Mouse (Mus musculus): Measurements from ENCODE around the gene 2810408A11Rik. TPM values are rescaled to one million over a fixed set of nuclear protein-coding genes. Genes with fewer than 3 reads are reported as not detected.

The 2810408A11Rik gene
- polyA plus RNA-seq, 1 experiment from 2014 or later: 10.7 TPM

- WGBS: 19% methylated on average over 4 of the region's 4 CpGs
- Histone ChIP-seq H3K9ac (ENCODE audit: low read length) (peak overlapping the region; percentile 92), H3K4me1 (replicated peaks; ENCODE audit: control insufficient read depth, insufficient read depth, low read length) (peaks cover 23% of the 10 kb centered on the region), H3K4me2 (ENCODE audit: low read length) (peak overlapping the region; percentile 76), H3K27ac (ENCODE audit: low read depth) (0 out of 2 replicates have a peak overlapping the region, but pooled peaks have one; percentile 98), H3K27me3 (replicated peaks; ENCODE audit: control insufficient read depth, insufficient read depth, low read length) (no peaks in the 10 kb centered on the region), H3K9me3 (ENCODE audit: control insufficient read depth, low read length) (no peaks in the 10 kb centered on the region), H3K4me3 (ENCODE audit: low read depth, low read length) (peak overlapping the region; percentile 70), H3K36me3 (ENCODE audit: control insufficient read depth, insufficient read depth, low read length) (peaks cover 18% of the 10 kb centered on the region)
- ATAC-seq (replicated peaks; ENCODE audit: low FRiP score, low TSS enrichment, low read depth) (no peak), DNase-seq (ENCODE audit: low spot score) (no peak)
Measured at GRCm38 (mm10) chr11:69899870-69900269, 917 bp downstream of the 2810408A11Rik start.

GRCm38 (mm10) chr11:69895291-69895690 lies 5.5 kb downstream of the 2810408A11Rik start, which contains the start of gene Acap1:
Gene Acap1 (minus strand): TSS chr11:69895539.
- Histone ChIP-seq H3K9ac (ENCODE audit: low read length) (no peak within 1 kb of the TSS), H3K27ac (ENCODE audit: low read depth) (no peak within 1 kb of the TSS), H3K4me2 (ENCODE audit: low read length) (no peak within 1 kb of the TSS), H3K4me3 (ENCODE audit: low read depth, low read length) (no peak within 1 kb of the TSS), H3K9me3 (ENCODE audit: control insufficient read depth, low read length) (no peaks in the 10 kb centered on the region), H3K4me1 (replicated peaks; ENCODE audit: control insufficient read depth, insufficient read depth, low read length) (peaks cover 11% of the 10 kb centered on the region), H3K36me3 (ENCODE audit: control insufficient read depth, insufficient read depth, low read length) (no peaks in the 10 kb centered on the region), H3K27me3 (replicated peaks; ENCODE audit: control insufficient read depth, insufficient read depth, low read length) (no peaks in the 10 kb centered on the region)
- no peak for ATAC-seq (replicated peaks; ENCODE audit: low FRiP score, low TSS enrichment, low read depth)
- no peak for DNase-seq (ENCODE audit: low spot score)
- 74% methylated on average over 4 of the region's 4 CpGs for WGBS

DNA sequence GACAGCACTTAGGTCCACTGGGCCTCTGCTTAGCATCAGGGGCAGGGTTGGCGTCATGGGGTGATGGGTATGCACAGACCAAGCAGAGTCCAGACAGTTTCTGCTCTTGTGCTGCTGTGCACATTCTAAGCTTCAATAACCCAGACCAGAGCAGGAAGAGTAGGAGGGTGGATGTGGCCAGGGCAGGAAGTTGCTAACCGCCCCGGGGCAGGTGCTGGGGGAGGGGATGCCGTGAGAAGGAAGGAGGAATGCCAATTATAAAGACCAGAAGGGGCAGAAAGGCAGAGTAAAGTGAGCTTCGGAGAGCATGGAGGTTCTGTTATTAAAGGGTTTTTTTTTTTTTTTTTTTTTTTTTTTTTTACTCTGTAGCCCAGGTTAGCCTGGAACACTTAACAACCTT lies 6.1 kb downstream of the 2810408A11Rik start:
- Histone ChIP-seq H3K36me3 (ENCODE audit: control insufficient read depth, insufficient read depth, low read length) (no peaks in the 10 kb centered on the region), H3K9me3 (ENCODE audit: control insufficient read depth, low read length) (no peaks in the 10 kb centered on the region), H3K4me3 (ENCODE audit: low read depth, low read length) (no peak overlapping the region), H3K4me2 (ENCODE audit: low read length) (no peak overlapping the region), H3K4me1 (replicated peaks; ENCODE audit: control insufficient read depth, insufficient read depth, low read length) (peaks cover 8% of the 10 kb centered on the region), H3K27ac (ENCODE audit: low read depth) (no peak overlapping the region), H3K27me3 (replicated peaks; ENCODE audit: control insufficient read depth, insufficient read depth, low read length) (no peaks in the 10 kb centered on the region), H3K9ac (ENCODE audit: low read length) (no peak overlapping the region)
- 81% methylated on average over 5 of the region's 5 CpGs for WGBS
- ATAC-seq (replicated peaks; ENCODE audit: low FRiP score, low TSS enrichment, low read depth) (no peak), DNase-seq (ENCODE audit: low spot score) (no peak)

- Histone ChIP-seq H3K27me3 (replicated peaks; ENCODE audit: control insufficient read depth, insufficient read depth, low read length) (no peaks in the 10 kb centered on the region), H3K9ac (ENCODE audit: low read length) (no peak overlapping the region), H3K9me3 (ENCODE audit: control insufficient read depth, low read length) (no peaks in the 10 kb centered on the region), H3K4me2 (ENCODE audit: low read length) (no peak overlapping the region), H3K4me1 (replicated peaks; ENCODE audit: control insufficient read depth, insufficient read depth, low read length) (no peaks in the 10 kb centered on the region), H3K4me3 (ENCODE audit: low read depth, low read length) (no peak overlapping the region), H3K27ac (ENCODE audit: low read depth) (no peak overlapping the region), H3K36me3 (ENCODE audit: control insufficient read depth, insufficient read depth, low read length) (no peaks in the 10 kb centered on the region)
- WGBS: 72% methylated on average over 4 of the region's 4 CpGs
- ATAC-seq (replicated peaks; ENCODE audit: low FRiP score, low TSS enrichment, low read depth) (no peak), DNase-seq (ENCODE audit: low spot score) (no peak)
Measured at GRCm38 (mm10) chr11:69891482-69891881, 9.3 kb downstream of the 2810408A11Rik start.

DNA sequence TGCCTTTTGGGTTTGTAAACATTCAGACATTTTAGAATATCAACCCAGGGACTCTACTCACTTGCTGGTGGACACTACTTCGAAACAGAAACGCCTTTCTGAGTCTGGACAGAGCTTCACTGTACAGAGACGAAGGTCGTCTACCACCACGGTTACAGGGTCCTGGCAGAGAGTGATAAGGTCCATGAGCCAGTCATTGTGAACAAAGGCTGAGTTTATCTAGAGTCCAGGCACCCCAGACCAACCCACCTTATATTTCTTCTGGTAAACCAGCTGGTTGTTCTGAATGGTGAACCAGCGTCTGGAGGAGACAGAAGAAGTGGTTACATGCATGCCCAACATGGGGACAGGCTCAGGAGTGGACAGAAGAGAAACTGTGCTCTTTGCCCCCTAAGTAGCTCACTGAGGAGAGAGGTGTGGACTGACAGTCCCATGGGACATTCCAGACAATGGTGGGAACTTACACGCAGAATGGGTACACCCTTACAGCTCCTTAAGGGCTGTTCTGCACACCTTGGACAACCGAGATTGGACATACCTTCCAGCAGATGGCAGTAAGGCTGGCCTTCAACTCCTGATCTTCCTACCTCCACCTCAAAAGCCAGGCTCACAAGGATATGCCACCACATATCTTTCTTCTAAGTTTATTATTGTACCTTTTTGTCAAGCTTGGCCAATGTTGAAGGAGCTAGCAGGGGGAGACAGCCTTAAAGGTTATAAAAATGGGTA lies 13.7 kb downstream of the 2810408A11Rik start:
- 64% methylated on average over 8 of the region's 8 CpGs for WGBS
- no peak for DNase-seq (ENCODE audit: low spot score)
- no peak overlapping the region for H3K4me2 ChIP-seq (ENCODE audit: low read length)
- no peak overlapping the region for H3K27ac ChIP-seq (ENCODE audit: low read depth)
- no peak overlapping the region for H3K4me3 ChIP-seq (ENCODE audit: low read depth, low read length)
- H3K36me3 ChIP-seq (ENCODE audit: control insufficient read depth, insufficient read depth, low read length): no peaks in the 10 kb centered on the region
- H3K4me1 ChIP-seq (replicated peaks; ENCODE audit: control insufficient read depth, insufficient read depth, low read length): no peaks in the 10 kb centered on the region
- ATAC-seq (replicated peaks; ENCODE audit: low FRiP score, low TSS enrichment, low read depth): no peak
- H3K9me3 ChIP-seq (ENCODE audit: control insufficient read depth, low read length): no peaks in the 10 kb centered on the region
- H3K27me3 ChIP-seq (replicated peaks; ENCODE audit: control insufficient read depth, insufficient read depth, low read length): no peaks in the 10 kb centered on the region
- no peak overlapping the region for H3K9ac ChIP-seq (ENCODE audit: low read length)

DNA sequence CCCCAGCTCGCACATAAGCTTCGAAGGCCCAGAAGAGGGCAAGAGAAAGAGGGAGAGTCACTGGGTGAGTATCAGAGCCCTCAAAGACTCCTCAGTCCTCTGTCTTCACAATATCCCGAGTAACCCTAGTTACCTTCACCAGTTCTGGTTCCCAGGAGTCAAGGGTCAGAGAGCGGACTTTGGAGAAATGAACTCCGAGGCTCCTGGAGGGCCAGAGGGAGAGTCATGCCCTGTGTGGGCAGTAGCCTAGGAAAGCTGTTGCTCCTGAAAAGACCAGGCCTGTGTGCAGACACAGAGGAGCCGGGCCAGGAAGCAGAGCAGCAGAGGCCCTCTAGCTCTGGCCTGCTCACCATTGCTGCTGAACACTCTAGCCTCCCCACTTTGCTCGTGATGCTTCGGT lies 16.1 kb downstream of the 2810408A11Rik start:
- no peak overlapping the region for H3K4me3 ChIP-seq (ENCODE audit: low read depth, low read length)
- H3K27ac ChIP-seq (ENCODE audit: low read depth): no peak overlapping the region
- WGBS: 72% methylated on average over 8 of the region's 8 CpGs
- H3K9ac ChIP-seq (ENCODE audit: low read length): no peak overlapping the region
- H3K27me3 ChIP-seq (replicated peaks; ENCODE audit: control insufficient read depth, insufficient read depth, low read length): no peaks in the 10 kb centered on the region
- no peak for DNase-seq (ENCODE audit: low spot score)
- no peaks in the 10 kb centered on the region for H3K9me3 ChIP-seq (ENCODE audit: control insufficient read depth, low read length)
- no peaks in the 10 kb centered on the region for H3K36me3 ChIP-seq (ENCODE audit: control insufficient read depth, insufficient read depth, low read length)
- H3K4me1 ChIP-seq (replicated peaks; ENCODE audit: control insufficient read depth, insufficient read depth, low read length): peaks cover 12% of the 10 kb centered on the region
- no peak for ATAC-seq (replicated peaks; ENCODE audit: low FRiP score, low TSS enrichment, low read depth)
- H3K4me2 ChIP-seq (ENCODE audit: low read length): no peak overlapping the region

DNA sequence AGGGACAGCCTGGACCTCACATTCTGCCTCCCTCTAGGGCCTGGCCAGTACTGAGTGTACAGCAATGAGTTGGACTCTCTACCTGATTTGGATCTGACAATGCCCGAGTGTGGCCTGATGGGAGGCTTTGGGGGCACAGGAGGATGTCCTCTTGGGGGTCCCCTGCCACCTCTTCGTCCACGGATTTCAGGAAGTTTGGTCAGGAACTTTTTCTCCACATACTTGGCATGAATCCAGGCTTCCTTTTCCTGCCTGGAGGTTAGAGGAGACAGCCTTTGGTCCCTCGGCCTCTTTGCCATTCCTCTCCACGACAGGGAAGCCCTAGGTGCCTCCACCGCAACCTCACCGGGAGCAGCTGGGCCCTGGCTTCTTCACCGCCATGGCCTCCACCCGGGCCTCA lies 16.5 kb downstream of the 2810408A11Rik start:
- Histone ChIP-seq H3K4me1 (replicated peaks; ENCODE audit: control insufficient read depth, insufficient read depth, low read length) (peaks cover 16% of the 10 kb centered on the region), H3K9ac (ENCODE audit: low read length) (no peak overlapping the region), H3K4me2 (ENCODE audit: low read length) (no peak overlapping the region), H3K4me3 (ENCODE audit: low read depth, low read length) (no peak overlapping the region), H3K27ac (ENCODE audit: low read depth) (no peak overlapping the region), H3K9me3 (ENCODE audit: control insufficient read depth, low read length) (no peaks in the 10 kb centered on the region), H3K27me3 (replicated peaks; ENCODE audit: control insufficient read depth, insufficient read depth, low read length) (no peaks in the 10 kb centered on the region), H3K36me3 (ENCODE audit: control insufficient read depth, insufficient read depth, low read length) (no peaks in the 10 kb centered on the region)
- ATAC-seq (replicated peaks; ENCODE audit: low FRiP score, low TSS enrichment, low read depth) (no peak), DNase-seq (ENCODE audit: low spot score) (no peak)
- 73% methylated on average over 9 of the region's 9 CpGs for WGBS

- no peaks in the 10 kb centered on the region for H3K36me3 ChIP-seq (ENCODE audit: control insufficient read depth, insufficient read depth, low read length)
- no peak overlapping the region for H3K27ac ChIP-seq (ENCODE audit: low read depth)
- no peak overlapping the region for H3K4me3 ChIP-seq (ENCODE audit: low read depth, low read length)
- no peaks in the 10 kb centered on the region for H3K9me3 ChIP-seq (ENCODE audit: control insufficient read depth, low read length)
- no peak for DNase-seq (ENCODE audit: low spot score)
- H3K9ac ChIP-seq (ENCODE audit: low read length): no peak overlapping the region
- H3K27me3 ChIP-seq (replicated peaks; ENCODE audit: control insufficient read depth, insufficient read depth, low read length): no peaks in the 10 kb centered on the region
- ATAC-seq (replicated peaks; ENCODE audit: low FRiP score, low TSS enrichment, low read depth): no peak
- whole genome bisulfite sequencing: 84% methylated on average over 8 of the region's 8 CpGs
- H3K4me1 ChIP-seq (replicated peaks; ENCODE audit: control insufficient read depth, insufficient read depth, low read length): peaks cover 20% of the 10 kb centered on the region
- no peak overlapping the region for H3K4me2 ChIP-seq (ENCODE audit: low read length)
Measured at GRCm38 (mm10) chr11:69883527-69884151, 17.1 kb downstream of the 2810408A11Rik start.

DNA sequence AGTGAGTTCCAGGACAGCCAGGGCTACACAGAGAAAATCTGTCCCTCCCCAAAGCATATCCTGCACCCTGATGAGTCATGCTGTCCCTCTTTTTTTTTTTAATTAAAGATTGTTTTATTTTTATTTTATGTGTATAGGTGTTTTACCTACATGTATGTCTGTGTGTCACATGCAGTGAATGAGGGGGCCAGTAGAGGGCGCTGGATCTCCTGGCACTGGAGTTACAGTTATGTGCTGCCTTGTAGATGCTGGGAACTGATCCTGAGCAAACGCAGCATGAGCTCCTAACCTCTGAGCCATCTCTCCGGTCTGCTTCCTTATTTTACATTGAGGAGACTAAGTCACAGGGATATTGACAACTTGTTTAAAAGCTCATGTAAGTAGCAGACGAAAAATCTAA lies 17.7 kb downstream of the 2810408A11Rik start:
- DNase-seq (ENCODE audit: low spot score) (peak; percentile 67), ATAC-seq (replicated peaks; ENCODE audit: low FRiP score, low TSS enrichment, low read depth) (no peak)
- Histone ChIP-seq H3K4me1 (replicated peaks; ENCODE audit: control insufficient read depth, insufficient read depth, low read length) (peaks cover 20% of the 10 kb centered on the region), H3K36me3 (ENCODE audit: control insufficient read depth, insufficient read depth, low read length) (no peaks in the 10 kb centered on the region), H3K9ac (ENCODE audit: low read length) (no peak overlapping the region), H3K27me3 (replicated peaks; ENCODE audit: control insufficient read depth, insufficient read depth, low read length) (no peaks in the 10 kb centered on the region), H3K4me3 (ENCODE audit: low read depth, low read length) (no peak overlapping the region), H3K27ac (ENCODE audit: low read depth) (no peak overlapping the region), H3K4me2 (ENCODE audit: low read length) (no peak overlapping the region), H3K9me3 (ENCODE audit: control insufficient read depth, low read length) (no peaks in the 10 kb centered on the region)
- 68% methylated on average over 4 of the region's 4 CpGs for WGBS

All from intestine, embryonic 14.5 days (tissue).